Mouse (Mus musculus): Measurements from ENCODE around the gene Unc79. TPM values are rescaled to one million over a fixed set of nuclear protein-coding genes. Genes with fewer than 3 reads are reported as not detected.

Gene Unc79
- polyA plus RNA-seq, 1 experiment, result 0.57 TPM

GRCm38 (mm10) chr12:103205561-103205960 is 256.9 kb downstream of the Unc79 start:
- Histone ChIP-seq H3K27ac (ENCODE audit: control insufficient read depth, insufficient read depth, low read depth, low read length, poor library complexity) (no peak overlapping the region), H3K4me1 (ENCODE audit: control insufficient read depth, insufficient read depth, low read length) (no peaks in the 10 kb centered on the region), H3K4me3 (replicated peaks; ENCODE audit: control insufficient read depth, low read depth, low read length) (no peak overlapping the region)
- 67% methylated on average over 7 of the region's 7 CpGs for WGBS
- TF ChIP-seq POLR2A (IDR thresholded peaks at IDR 0.05; ENCODE audit: borderline replicate concordance, control insufficient read depth, low read depth, low read length), result no peak
- TF ChIP-seq CTCF (IDR thresholded peaks at IDR 0.05; ENCODE audit: control insufficient read depth, insufficient read depth, low read length), result no peak

GRCm38 (mm10) chr12:103209581-103209980 is 260.9 kb downstream of the Unc79 start:
- Histone ChIP-seq H3K27ac (ENCODE audit: control insufficient read depth, insufficient read depth, low read depth, low read length, poor library complexity) (no peak overlapping the region), H3K4me1 (ENCODE audit: control insufficient read depth, insufficient read depth, low read length) (no peaks in the 10 kb centered on the region), H3K4me3 (replicated peaks; ENCODE audit: control insufficient read depth, low read depth, low read length) (no peak overlapping the region)
- 82% methylated on average over 7 of the region's 7 CpGs for WGBS
- TF ChIP-seq CTCF (IDR thresholded peaks at IDR 0.05; ENCODE audit: control insufficient read depth, insufficient read depth, low read length) (no peak), POLR2A (IDR thresholded peaks at IDR 0.05; ENCODE audit: borderline replicate concordance, control insufficient read depth, low read depth, low read length) (no peak)

- TF ChIP-seq POLR2A (IDR thresholded peaks at IDR 0.05; ENCODE audit: borderline replicate concordance, control insufficient read depth, low read depth, low read length) (no peak), CTCF (IDR thresholded peaks at IDR 0.05; ENCODE audit: control insufficient read depth, insufficient read depth, low read length) (no peak)
- no peaks in the 10 kb centered on the region for H3K4me1 ChIP-seq (ENCODE audit: control insufficient read depth, insufficient read depth, low read length)
- 39% methylated on average over 5 of the region's 5 CpGs for WGBS
- H3K27ac ChIP-seq (ENCODE audit: control insufficient read depth, insufficient read depth, low read depth, low read length, poor library complexity), result no peak overlapping the region
- no peak overlapping the region for H3K4me3 ChIP-seq (replicated peaks; ENCODE audit: control insufficient read depth, low read depth, low read length)
Measured at GRCm38 (mm10) chr12:103211078-103211477, 262.4 kb downstream of the Unc79 start.

GRCm38 (mm10) chr12:103213591-103213990 is 264.9 kb downstream of the Unc79 start:
- no peak for TF ChIP-seq POLR2A (IDR thresholded peaks at IDR 0.05; ENCODE audit: borderline replicate concordance, control insufficient read depth, low read depth, low read length)
- no peak for TF ChIP-seq CTCF (IDR thresholded peaks at IDR 0.05; ENCODE audit: control insufficient read depth, insufficient read depth, low read length)
- H3K4me1 ChIP-seq (ENCODE audit: control insufficient read depth, insufficient read depth, low read length), result no peaks in the 10 kb centered on the region
- H3K4me3 ChIP-seq (replicated peaks; ENCODE audit: control insufficient read depth, low read depth, low read length), result no peak overlapping the region
- 95% methylated on average over 2 of the region's 2 CpGs for WGBS
- no peak overlapping the region for H3K27ac ChIP-seq (ENCODE audit: control insufficient read depth, insufficient read depth, low read depth, low read length, poor library complexity)

- Histone ChIP-seq H3K4me3 (replicated peaks; ENCODE audit: control insufficient read depth, low read depth, low read length) (no peak overlapping the region), H3K27ac (ENCODE audit: control insufficient read depth, insufficient read depth, low read depth, low read length, poor library complexity) (no peak overlapping the region), H3K4me1 (ENCODE audit: control insufficient read depth, insufficient read depth, low read length) (no peaks in the 10 kb centered on the region)
- WGBS, result 66% methylated on average over 10 of the region's 10 CpGs
- TF ChIP-seq POLR2A (IDR thresholded peaks at IDR 0.05; ENCODE audit: borderline replicate concordance, control insufficient read depth, low read depth, low read length) (no peak), CTCF (IDR thresholded peaks at IDR 0.05; ENCODE audit: control insufficient read depth, insufficient read depth, low read length) (no peak)
Measured at GRCm38 (mm10) chr12:103214270-103214669, 265.6 kb downstream of the Unc79 start.

- WGBS, result 85% methylated on average over 2 of the region's 2 CpGs
- H3K4me1 ChIP-seq (ENCODE audit: control insufficient read depth, insufficient read depth, low read length), result no peaks in the 10 kb centered on the region
Measured at GRCm38 (mm10) chr12:103214797-103215196, 266.1 kb downstream of the Unc79 start.

GRCm38 (mm10) chr12:103215877-103216610 is 267.4 kb downstream of the Unc79 start:
- WGBS, result 59% methylated on average over 6 of the region's 6 CpGs
- no peaks in the 10 kb centered on the region for H3K4me1 ChIP-seq (ENCODE audit: control insufficient read depth, insufficient read depth, low read length)
- no peak overlapping the region for H3K27ac ChIP-seq (ENCODE audit: control insufficient read depth, insufficient read depth, low read depth, low read length, poor library complexity)
- no peak for TF ChIP-seq CTCF (IDR thresholded peaks at IDR 0.05; ENCODE audit: control insufficient read depth, insufficient read depth, low read length)
- TF ChIP-seq POLR2A (IDR thresholded peaks at IDR 0.05; ENCODE audit: borderline replicate concordance, control insufficient read depth, low read depth, low read length), result no peak
- H3K4me3 ChIP-seq (replicated peaks; ENCODE audit: control insufficient read depth, low read depth, low read length), result no peak overlapping the region

More at GRCm38 (mm10) chr12:103214797-103215196, 266.1 kb downstream of the Unc79 start:
- no peak for TF ChIP-seq POLR2A (IDR thresholded peaks at IDR 0.05; ENCODE audit: borderline replicate concordance, control insufficient read depth, low read depth, low read length)
- TF ChIP-seq CTCF (IDR thresholded peaks at IDR 0.05; ENCODE audit: control insufficient read depth, insufficient read depth, low read length), result no peak
- Histone ChIP-seq H3K27ac (ENCODE audit: control insufficient read depth, insufficient read depth, low read depth, low read length, poor library complexity) (no peak overlapping the region), H3K4me3 (replicated peaks; ENCODE audit: control insufficient read depth, low read depth, low read length) (no peak overlapping the region)

GRCm38 (mm10) chr12:103223671-103224070 is 275.0 kb downstream of the Unc79 start:
- Histone ChIP-seq H3K4me3 (replicated peaks; ENCODE audit: control insufficient read depth, low read depth, low read length) (no peak overlapping the region), H3K4me1 (ENCODE audit: control insufficient read depth, insufficient read depth, low read length) (no peaks in the 10 kb centered on the region), H3K27ac (ENCODE audit: control insufficient read depth, insufficient read depth, low read depth, low read length, poor library complexity) (no peak overlapping the region)
- 80% methylated on average over 9 of the region's 9 CpGs for WGBS
- TF ChIP-seq CTCF (IDR thresholded peaks at IDR 0.05; ENCODE audit: control insufficient read depth, insufficient read depth, low read length) (no peak), POLR2A (IDR thresholded peaks at IDR 0.05; ENCODE audit: borderline replicate concordance, control insufficient read depth, low read depth, low read length) (no peak)

Measured in bone marrow, adult 2 months (tissue).